Mouse (Mus musculus) lung, adult 2 months (tissue): ENCODE measurements around the gene Peak1. TPM values are rescaled to one million over a fixed set of nuclear protein-coding genes. Genes with fewer than 3 reads are reported as not detected.

Experiments
- DNase-seq: peaks from one replicate; pipeline ENCODE4 v3.0.0; 2022
- H3K4me1 ChIP-seq: fragments of 200-500 bp; 2 replicates; pipeline ENCODE4 v1.6.1; 2011; ENCODE audit warnings: low read length; ENCODE audit not compliant: control insufficient read depth, insufficient read depth
- H3K4me3 ChIP-seq: fragments of 200-500 bp; replicated peaks from 2 replicates; pipeline ENCODE3; 2011; ENCODE audit warnings: low read depth, mild to moderate bottlenecking, control low read depth, low read length; ENCODE audit errors: extremely low read depth
- CTCF ChIP-seq: fragments of 200-500 bp; IDR thresholded peaks from 2 replicates; pipeline ENCODE4 v1.5.1; 2011; ENCODE audit warnings: mild to moderate bottlenecking, low read length, control low read depth; ENCODE audit not compliant: insufficient read depth
- POLR2A ChIP-seq: fragments of 200-500 bp; IDR thresholded peaks from 2 replicates; pipeline ENCODE4 v1.6.1; 2011; ENCODE audit warnings: low read depth, mild to moderate bottlenecking, control low read depth, low read length, borderline replicate concordance; ENCODE audit errors: extremely low read depth
- WGBS: fragments of 180-500 bp; shearing (Covaris S2); methylation state at CpG from one replicate; pipeline ENCODE4 v1.1.7; 2018; 5-methylcytosine and 5-hydroxymethylcytosine counted together
- polyA plus RNA-seq: library from polyadenylated mRNA; depleted of rRNA; stranded (reverse); fragments of >200 nt; gene quantifications from 2 replicates; pipeline ENCODE4 v1.2.3, GENCODE M21; 2012

The Peak1 gene
- polyA plus RNA-seq, 1 experiment = 22.4 TPM

DNA sequence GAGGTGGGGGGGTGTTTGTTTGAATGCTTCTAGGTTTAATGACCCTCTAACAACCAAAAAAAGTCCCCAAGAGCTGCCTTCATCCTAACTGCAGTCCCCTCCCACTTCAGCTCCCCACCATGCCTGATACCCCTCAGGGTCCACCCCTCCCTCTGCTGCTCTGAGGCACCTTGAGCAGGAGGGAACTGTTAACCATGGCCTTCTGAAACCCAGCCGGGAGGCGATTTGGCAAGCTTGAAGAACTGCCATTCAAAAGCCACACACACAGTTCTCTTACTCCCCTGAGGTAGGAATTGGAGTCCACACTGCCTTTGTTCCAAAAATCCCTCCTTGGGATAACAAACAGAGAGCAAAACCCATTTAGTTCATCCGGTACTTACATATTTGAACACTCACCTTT is 222.7 kb downstream of the Peak1 start:
- WGBS = 59% methylated on average over 3 of the region's 3 CpGs
- TF ChIP-seq POLR2A (no peak), CTCF (no peak)
- Histone ChIP-seq H3K4me3 (no peak overlapping the region), H3K4me1 (no peaks in the 10 kb centered on the region)
- no peak for DNase-seq

DNA sequence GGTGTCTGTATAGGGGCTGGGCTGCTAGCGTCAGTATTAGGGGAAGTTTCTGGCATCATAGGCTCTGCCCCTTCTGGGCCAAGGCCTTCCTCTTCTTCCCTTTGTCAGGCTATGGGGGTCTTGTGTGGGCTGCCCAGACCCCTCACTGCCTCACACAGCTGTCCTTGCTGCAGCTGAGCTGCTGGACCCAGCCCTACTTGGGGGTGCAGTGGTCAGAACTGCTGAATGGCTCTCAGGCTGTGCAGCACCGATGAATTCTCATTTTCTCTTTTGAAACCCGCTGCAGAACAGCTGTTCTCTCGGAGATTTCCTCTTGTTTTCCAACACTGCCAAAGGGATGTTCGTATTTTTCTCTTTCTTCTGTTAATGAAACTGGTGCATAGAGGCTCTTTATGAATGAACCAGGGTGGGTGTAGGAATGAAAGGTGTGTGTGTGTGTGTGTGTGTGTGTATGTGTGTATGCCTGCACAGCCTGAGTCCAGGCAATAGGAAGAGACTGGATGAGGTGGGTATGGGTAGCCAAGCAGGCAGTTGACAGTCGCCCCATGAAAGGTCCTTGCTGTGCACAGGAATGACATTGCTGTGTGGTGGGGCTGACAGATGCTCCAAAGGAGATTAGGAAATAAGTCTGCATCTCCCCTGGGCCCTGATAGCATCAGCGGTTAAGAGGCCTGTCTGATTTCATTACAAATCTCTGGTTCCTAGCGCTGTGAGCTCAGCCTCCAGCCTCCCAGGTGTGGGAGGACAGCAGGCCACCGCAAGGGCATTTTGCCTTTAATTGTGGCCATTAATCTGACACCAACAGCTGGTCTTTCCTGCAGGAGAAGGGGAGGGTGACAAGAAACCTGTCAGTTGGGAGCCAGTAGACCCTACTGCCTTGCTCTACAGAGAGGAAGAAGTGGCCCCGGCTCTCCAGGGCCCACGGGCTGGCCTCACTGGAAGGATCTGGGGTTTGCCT is 226.1 kb downstream of the Peak1 start:
- Histone ChIP-seq H3K4me1 (no peaks in the 10 kb centered on the region), H3K4me3 (no peak overlapping the region)
- TF ChIP-seq POLR2A (no peak), CTCF (no peak)
- DNase-seq = no peak
- WGBS = 64% methylated on average over 11 of the region's 11 CpGs

GRCm38 (mm10) chr9:56180118-56180781 is 237.6 kb downstream of the Peak1 start:
- no peak overlapping the region for H3K4me3 ChIP-seq
- WGBS = 34% methylated on average over 8 of the region's 8 CpGs
- no peaks in the 10 kb centered on the region for H3K4me1 ChIP-seq
- no peak for DNase-seq
- TF ChIP-seq POLR2A = no peak
- no peak for TF ChIP-seq CTCF

DNA sequence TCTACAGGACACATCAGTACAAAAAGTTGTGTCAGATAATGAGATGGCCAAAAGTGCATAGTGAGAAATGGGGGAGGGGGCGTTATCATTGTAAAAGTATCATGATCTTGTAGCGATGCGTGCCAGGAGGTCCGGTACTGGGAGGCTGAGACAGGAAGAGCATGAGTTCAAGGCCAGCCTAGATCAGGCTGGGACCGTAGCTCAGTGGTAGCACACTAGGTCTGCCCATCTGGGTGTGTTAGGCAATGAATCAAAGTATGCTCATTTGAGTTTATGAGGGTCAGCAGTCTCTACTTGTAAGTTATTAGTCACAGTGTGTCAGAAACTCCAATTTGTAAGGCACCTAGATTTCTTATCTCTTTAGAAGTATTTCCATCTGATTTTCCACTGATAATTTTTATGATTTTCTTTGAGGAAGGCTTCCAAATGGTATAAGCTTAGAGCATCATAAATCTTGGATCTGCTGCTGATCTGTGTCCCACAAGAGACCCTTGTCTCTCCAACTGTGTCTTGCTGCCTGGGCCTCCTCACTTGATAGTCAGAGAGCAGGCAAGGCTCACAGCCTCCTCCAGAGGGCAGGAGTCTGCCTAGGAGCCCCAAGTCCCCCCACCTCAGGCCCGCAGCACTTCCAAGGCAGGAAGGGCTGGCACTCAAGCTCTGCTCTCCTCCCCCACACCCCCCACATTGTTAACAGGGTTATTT is 238.3 kb downstream of the Peak1 start:
- no peak for DNase-seq
- Histone ChIP-seq H3K4me3 (no peak overlapping the region), H3K4me1 (no peaks in the 10 kb centered on the region)
- WGBS = 73% methylated on average over 6 of the region's 6 CpGs
- TF ChIP-seq POLR2A = no peak
- TF ChIP-seq CTCF = peak; percentile 19; the same call in 1 of the 2 replicates

- no peaks in the 10 kb centered on the region for H3K4me1 ChIP-seq
- no peak for DNase-seq
- TF ChIP-seq CTCF (no peak), POLR2A (no peak)
- no peak overlapping the region for H3K4me3 ChIP-seq
- WGBS = 72% methylated on average over 4 of the region's 4 CpGs
Measured at GRCm38 (mm10) chr9:56177354-56177753, 240.5 kb downstream of the Peak1 start.

DNA sequence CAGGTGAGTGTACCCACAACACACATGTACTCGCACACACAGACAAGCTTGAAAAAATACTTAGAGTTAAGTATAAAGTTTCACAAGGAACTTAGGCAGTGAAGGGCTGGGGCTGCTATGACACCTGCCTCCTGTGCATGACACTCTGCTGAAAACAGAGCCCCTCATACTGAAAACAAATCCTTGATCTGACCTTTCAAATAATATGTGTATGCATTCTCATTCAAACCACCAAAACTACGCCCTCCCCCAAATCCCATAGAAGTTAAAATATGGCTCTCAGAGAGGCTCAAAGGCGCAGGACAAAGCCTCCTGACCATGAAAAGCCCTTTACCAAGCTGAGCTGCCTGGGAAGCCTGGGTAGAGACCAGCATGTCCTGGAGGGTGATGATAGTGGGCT is 242.6 kb downstream of the Peak1 start:
- TF ChIP-seq POLR2A = no peak
- TF ChIP-seq CTCF = no peak
- H3K4me1 ChIP-seq = no peaks in the 10 kb centered on the region
- no peak for DNase-seq
- no peak overlapping the region for H3K4me3 ChIP-seq
- WGBS = 88% methylated on average over 3 of the region's 3 CpGs

DNA sequence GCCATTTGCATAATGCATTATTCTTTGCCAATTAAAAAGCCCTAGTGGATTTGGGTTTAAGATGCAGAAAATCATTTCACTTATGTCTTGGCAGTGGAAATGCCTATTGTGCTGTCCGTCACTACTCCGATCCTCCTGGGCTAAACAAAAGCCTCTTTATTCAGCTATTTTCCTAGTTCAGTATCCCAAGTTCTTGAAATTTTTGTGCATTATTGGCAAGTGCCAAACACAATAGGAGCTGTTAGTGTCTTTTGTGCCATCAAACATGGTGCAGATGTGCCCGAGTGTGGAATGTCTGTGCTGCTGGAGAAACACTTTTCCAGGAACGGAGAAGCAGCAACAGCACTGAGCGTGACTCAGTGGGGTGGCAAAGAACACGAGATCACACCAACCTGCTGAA is 250.2 kb downstream of the Peak1 start:
- 72% methylated on average over 6 of the region's 6 CpGs for WGBS
- H3K4me1 ChIP-seq = no peaks in the 10 kb centered on the region
- no peak overlapping the region for H3K4me3 ChIP-seq
- DNase-seq = no peak
- TF ChIP-seq CTCF = no peak
- no peak for TF ChIP-seq POLR2A

DNA sequence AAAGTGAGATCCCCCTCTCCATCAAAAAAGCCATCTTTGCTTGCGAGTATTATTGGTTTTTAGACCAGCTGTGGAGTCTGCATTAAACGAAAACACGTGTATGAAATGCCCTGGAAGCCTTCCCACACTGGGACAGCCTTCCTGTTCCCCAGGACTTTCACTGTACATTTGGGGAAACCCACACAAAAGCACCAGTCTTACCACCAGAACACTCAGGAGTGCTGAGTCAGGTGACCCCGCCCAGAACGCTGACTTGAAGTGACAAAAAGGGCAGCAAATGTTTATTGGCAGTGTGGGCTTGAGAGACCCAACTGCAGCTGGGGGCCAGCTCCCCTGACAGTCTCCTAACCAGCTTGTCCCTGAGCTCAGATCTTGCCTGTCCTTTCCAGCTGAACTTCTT is 251.7 kb downstream of the Peak1 start:
- no peak for DNase-seq
- Histone ChIP-seq H3K4me3 (no peak overlapping the region), H3K4me1 (no peaks in the 10 kb centered on the region)
- TF ChIP-seq CTCF = no peak
- TF ChIP-seq POLR2A = no peak
- 43% methylated on average over 5 of the region's 5 CpGs for WGBS

GRCm38 (mm10) chr9:56165377-56165776 is 252.5 kb downstream of the Peak1 start, which contains the start of gene Tspan3:
TSS of gene Tspan3 (minus strand) at chr9:56165477.
- TF ChIP-seq CTCF (no peak), POLR2A (no peak)
- Histone ChIP-seq H3K4me3 (no peak within 1 kb of the TSS), H3K4me1 (no peaks in the 10 kb centered on the region)
- 96% methylated on average over 6 of the region's 6 CpGs for WGBS
- DNase-seq = no peak
